Mouse (Mus musculus) embryo, embryonic 10.5 days (tissue): Measurements from ENCODE around the gene 2200002J24Rik.

Experiments
- DNase-seq: peaks from one replicate; pipeline ENCODE4 v3.0.0-alpha.2; 2015; ENCODE audit warnings: low spot score

The 2200002J24Rik gene

GRCm38 (mm10) chr7:30698589-30698988, at the start of gene 2200002J24Rik:
Gene 2200002J24Rik (plus strand): TSS chr7:30698926.
- peak; percentile 43 for DNase-seq

GRCm38 (mm10) chr7:30649591-30650540, 48.9 kb upstream of the 2200002J24Rik start, which contains the start of gene Rbm42:
Gene Rbm42 (minus strand): TSS chr7:30650317.
- peak; percentile 100 for DNase-seq

GRCm38 (mm10) chr7:30664529-30665200, 34.1 kb upstream of the 2200002J24Rik start, which contains the start of gene Haus5:
Gene Haus5 (minus strand): TSS chr7:30664994.
- DNase-seq: peak; percentile 97

- DNase-seq: no peak
These were observed 33.4 kb upstream of the 2200002J24Rik start for GRCm38 (mm10) chr7:30665321-30665720.

GRCm38 (mm10) chr7:30669229-30669628, 29.5 kb upstream of the 2200002J24Rik start:
- DNase-seq: peak; percentile 48

GRCm38 (mm10) chr7:30671480-30671879, 27.2 kb upstream of the 2200002J24Rik start, which contains the start of gene Pmis2:
Gene Pmis2 (minus strand): TSS chr7:30671605.
- no peak for DNase-seq

GRCm38 (mm10) chr7:30678263-30678975, 20.3 kb upstream of the 2200002J24Rik start:
- peak; percentile 7 for DNase-seq

GRCm38 (mm10) chr7:30681897-30682296, 16.8 kb upstream of the 2200002J24Rik start:
- no peak for DNase-seq

- no peak for DNase-seq
These were observed 15.3 kb upstream of the 2200002J24Rik start for GRCm38 (mm10) chr7:30683425-30683824.

GRCm38 (mm10) chr7:30688325-30688724, 10.4 kb upstream of the 2200002J24Rik start:
- no peak for DNase-seq

- DNase-seq: no peak
These were observed 625 bp upstream of the 2200002J24Rik start for GRCm38 (mm10) chr7:30698101-30698500.

GRCm38 (mm10) chr7:30706214-30706882, 7.6 kb downstream of the 2200002J24Rik start:
- DNase-seq: no peak

GRCm38 (mm10) chr7:30707441-30707840, 8.7 kb downstream of the 2200002J24Rik start:
- DNase-seq: no peak

GRCm38 (mm10) chr7:30711942-30712341, 13.2 kb downstream of the 2200002J24Rik start, which contains the start of gene Atp4a:
Gene Atp4a (plus strand): TSS chr7:30712209.
- no peak for DNase-seq

- peak; percentile 95 for DNase-seq
These were observed 18.4 kb downstream of the 2200002J24Rik start for GRCm38 (mm10) chr7:30717006-30717715.

- DNase-seq: no peak
These were observed 19.0 kb downstream of the 2200002J24Rik start for GRCm38 (mm10) chr7:30717716-30718046.

- no peak for DNase-seq
These were observed 20.9 kb downstream of the 2200002J24Rik start for GRCm38 (mm10) chr7:30719669-30720068.

GRCm38 (mm10) chr7:30721286-30721685, 22.6 kb downstream of the 2200002J24Rik start:
- DNase-seq: no peak

GRCm38 (mm10) chr7:30723274-30723953, 24.7 kb downstream of the 2200002J24Rik start:
- DNase-seq: no peak

GRCm38 (mm10) chr7:30728214-30728613, 29.5 kb downstream of the 2200002J24Rik start:
- no peak for DNase-seq
